Mouse (Mus musculus) kidney, adult 18-20 months (tissue): Measurements from ENCODE around the gene Hip1.
A peak's percentile ranks its signal among the peaks of the same experiment; 100 is the strongest.

Experiments used
- DNase-seq: peaks from one replicate; pipeline ENCODE4 v3.0.0; 2021

Hip1 gene

GRCm38 (mm10) chr5:135529964-135530363 lies 15.0 kb downstream of the Hip1 start:
- no peak for DNase-seq

- no peak for DNase-seq
Observed at GRCm38 (mm10) chr5:135529310-135529709, 15.6 kb downstream of the Hip1 start.

GRCm38 (mm10) chr5:135527986-135528385 lies 16.9 kb downstream of the Hip1 start:
- no peak for DNase-seq

GRCm38 (mm10) chr5:135524660-135525560 lies 20.0 kb downstream of the Hip1 start:
- DNase-seq, result no peak

- DNase-seq, result no peak
Observed at GRCm38 (mm10) chr5:135524087-135524486, 20.8 kb downstream of the Hip1 start.

- no peak for DNase-seq
Observed at GRCm38 (mm10) chr5:135522111-135522722, 22.7 kb downstream of the Hip1 start.

GRCm38 (mm10) chr5:135517348-135517883 lies 27.5 kb downstream of the Hip1 start:
- no peak for DNase-seq

- no peak for DNase-seq
Observed at GRCm38 (mm10) chr5:135513131-135513530, 31.8 kb downstream of the Hip1 start.

- DNase-seq, result no peak
Observed at GRCm38 (mm10) chr5:135511105-135511504, 33.8 kb downstream of the Hip1 start.

GRCm38 (mm10) chr5:135508284-135508683 lies 36.6 kb downstream of the Hip1 start:
- no peak for DNase-seq

- no peak for DNase-seq
Observed at GRCm38 (mm10) chr5:135507561-135508273, 37.2 kb downstream of the Hip1 start.

- no peak for DNase-seq
Observed at GRCm38 (mm10) chr5:135505442-135505841, 39.5 kb downstream of the Hip1 start.

- no peak for DNase-seq
Observed at GRCm38 (mm10) chr5:135502931-135503330, 42.0 kb downstream of the Hip1 start.

GRCm38 (mm10) chr5:135502027-135502426 lies 42.9 kb downstream of the Hip1 start:
- no peak for DNase-seq

- DNase-seq, result no peak
Observed at GRCm38 (mm10) chr5:135498914-135499313, 46.0 kb downstream of the Hip1 start.

- no peak for DNase-seq
Observed at GRCm38 (mm10) chr5:135497347-135497955, 47.5 kb downstream of the Hip1 start.

- no peak for DNase-seq
Observed at GRCm38 (mm10) chr5:135496489-135496888, 48.4 kb downstream of the Hip1 start.

GRCm38 (mm10) chr5:135495471-135495870 lies 49.4 kb downstream of the Hip1 start:
- DNase-seq, result no peak

- peak; percentile 37 for DNase-seq
Observed at GRCm38 (mm10) chr5:135494183-135494910, 50.6 kb downstream of the Hip1 start.

GRCm38 (mm10) chr5:135493095-135493494 lies 51.8 kb downstream of the Hip1 start:
- no peak for DNase-seq

GRCm38 (mm10) chr5:135492126-135492525 lies 52.8 kb downstream of the Hip1 start:
- no peak for DNase-seq

- DNase-seq, result no peak
Observed at GRCm38 (mm10) chr5:135489695-135490294, 55.1 kb downstream of the Hip1 start.
